Mouse (Mus musculus) lung, adult 2 months (tissue): Measurements from ENCODE around the gene E330017A01Rik.

Experiments used
- CTCF ChIP-seq: fragments of 200-500 bp; IDR thresholded peaks from 2 replicates; pipeline ENCODE4 v1.5.1; 2011; ENCODE audit warnings: mild to moderate bottlenecking, low read length, control low read depth; ENCODE audit not compliant: insufficient read depth
- POLR2A ChIP-seq: fragments of 200-500 bp; IDR thresholded peaks from 2 replicates; pipeline ENCODE4 v1.6.1; 2011; ENCODE audit warnings: low read depth, mild to moderate bottlenecking, control low read depth, low read length, borderline replicate concordance; ENCODE audit errors: extremely low read depth

- peak; percentile 28; the same call in 1 of the 2 replicates for TF ChIP-seq CTCF
- TF ChIP-seq POLR2A, result no peak
These were observed 24.5 kb upstream of the E330017A01Rik start for GRCm38 (mm10) chr16:58663021-58663420.
